Mouse (Mus musculus): Measurements from ENCODE around the gene Slc2a6.

GRCm38 (mm10) chr2:27021103-27021502 lies 6.7 kb downstream of the Slc2a6 start:
- no peak for TF ChIP-seq CTCF (IDR thresholded peaks at IDR 0.05; ENCODE audit: low read depth)
- TF ChIP-seq EP300 (IDR thresholded peaks at IDR 0.05; ENCODE audit: low read depth): no peak
